Mouse (Mus musculus) forebrain, embryonic 13.5 days (tissue): ENCODE measurements around the gene Prpf31. TPM values are rescaled to one million over a fixed set of nuclear protein-coding genes. Genes with fewer than 3 reads are reported as not detected.
A peak's percentile ranks its signal among the peaks of the same experiment; 100 is the strongest.
"Not testable (repeated sequence)": the region's sequence is repeated elsewhere in the genome, so short reads cannot be mapped to it uniquely, and the experiment has no call there.

Experiments
- ATAC-seq: fragments of 200-750 bp; cut with Nextera tagmentation; 2 replicates; pipeline ENCODE4 v1.8.0; 2017
- H3K27ac ChIP-seq: fragments of 300-500 bp; sonication (generic); 2 replicates; pipeline ENCODE4 v1.5.1; 2015; ENCODE audit warnings: inconsistent platforms, mild to moderate bottlenecking, moderate library complexity
- H3K27me3 ChIP-seq: fragments of 300-500 bp; sonication (generic); 2 replicates; pipeline ENCODE4 v1.6.1; 2015; ENCODE audit warnings: mild to moderate bottlenecking, inconsistent platforms
- H3K36me3 ChIP-seq: fragments of 300-500 bp; sonication (generic); 2 replicates; pipeline ENCODE4 v1.6.1; 2015; ENCODE audit warnings: mild to moderate bottlenecking, inconsistent platforms; ENCODE audit not compliant: poor library complexity, severe bottlenecking
- H3K4me1 ChIP-seq: fragments of 300-500 bp; sonication (generic); 2 replicates; pipeline ENCODE4 v1.6.1; 2015; ENCODE audit warnings: inconsistent platforms
- H3K4me2 ChIP-seq: fragments of 300-500 bp; sonication (generic); 2 replicates; pipeline ENCODE4 v1.6.1; 2015; ENCODE audit warnings: inconsistent platforms, mild to moderate bottlenecking, moderate library complexity
- H3K4me3 ChIP-seq: fragments of 300-500 bp; sonication (generic); 2 replicates; pipeline ENCODE4 v1.5.1; 2015; ENCODE audit warnings: mild to moderate bottlenecking, inconsistent platforms
- H3K9ac ChIP-seq: fragments of 300-500 bp; sonication (generic); 2 replicates; pipeline ENCODE4 v1.6.1; 2015; ENCODE audit warnings: mild to moderate bottlenecking, inconsistent platforms
- H3K9me3 ChIP-seq: fragments of 300-500 bp; sonication (generic); replicated peaks from 2 replicates; pipeline ENCODE4 v1.6.1; 2016; ENCODE audit warnings: inconsistent platforms
- WGBS: fragments of 180-500 bp; shearing (Covaris S2); methylation state at CpG from one replicate; pipeline ENCODE4 v1.1.7; 2015; 5-methylcytosine and 5-hydroxymethylcytosine counted together
- polyA plus RNA-seq: library from polyadenylated mRNA; unstranded; fragments of >200 nt; fragmentation: Nextera tagmentation; extraction: Ambion mirVana; gene quantifications from 2 replicates; pipeline ENCODE4 v1.2.1, GENCODE M21; 2015

The Prpf31 gene
- polyA plus RNA-seq = 134 and 149 TPM in 2 replicates

DNA sequence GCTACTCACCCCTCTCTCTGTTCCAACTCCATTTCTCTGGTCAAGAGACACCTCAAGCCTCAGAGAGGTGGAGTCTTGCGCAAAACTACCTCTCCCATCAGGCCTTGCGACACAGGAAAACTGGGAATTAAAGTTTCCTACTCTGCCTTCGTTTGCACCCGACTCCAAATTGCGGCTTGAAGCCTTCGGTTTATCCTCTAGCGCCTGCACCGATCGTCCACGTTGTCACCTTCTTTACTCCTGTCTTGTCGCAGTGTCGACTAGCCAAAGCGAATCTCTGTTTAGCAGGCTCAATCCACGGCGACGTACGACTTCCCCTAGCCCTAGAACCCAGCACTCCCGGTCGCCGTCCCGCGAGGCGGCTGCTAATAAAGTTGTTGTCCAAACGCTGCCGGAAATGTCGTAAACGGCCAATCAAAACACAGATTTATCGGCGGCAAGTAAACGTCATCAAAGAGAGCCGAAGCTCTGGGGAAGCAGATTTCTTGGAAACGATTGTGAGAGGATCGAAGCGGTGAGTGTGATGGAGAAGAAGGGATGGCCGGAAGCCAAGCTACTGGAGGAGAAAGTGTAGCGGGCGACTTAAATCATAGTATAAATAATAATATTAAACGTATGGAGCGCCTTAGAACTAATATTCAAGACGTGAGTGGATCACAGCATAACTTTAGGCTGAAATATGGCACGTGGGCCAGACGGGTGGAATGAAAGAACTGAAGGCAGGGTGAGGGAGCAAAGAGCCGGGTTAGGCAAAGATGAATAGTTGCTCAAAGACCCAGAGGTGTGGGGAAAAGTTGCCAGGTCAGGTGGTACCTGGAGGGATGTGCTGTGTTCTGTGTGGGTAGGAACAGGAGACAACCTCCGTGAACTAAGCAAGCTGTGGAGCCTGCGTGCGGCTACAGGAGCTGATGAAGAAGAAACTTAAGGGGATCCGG lies at the start of gene Prpf31, which contains the start of gene Tfpt:
TSS of gene Prpf31 (plus strand) at position 443 of the 935 bp plus-strand sequence.
TSS of gene Tfpt (minus strand) at position 387 of the 935 bp plus-strand sequence.
- peaks cover 29% of the 10 kb centered on the region for H3K4me1 ChIP-seq
- H3K36me3 ChIP-seq = peaks cover 41% of the 10 kb centered on the region
- no peaks in the 10 kb centered on the region for H3K9me3 ChIP-seq
- peak within 1 kb of the TSS; percentile 70 for H3K4me3 ChIP-seq
- peak within 1 kb of the TSS; percentile 40 for H3K27ac ChIP-seq
- no peaks in the 10 kb centered on the region for H3K27me3 ChIP-seq
- ATAC-seq = peak; percentile 90
- 2% methylated on average over 47 of the region's 47 CpGs for WGBS
- H3K9ac ChIP-seq = peak within 1 kb of the TSS; percentile 84
- peak within 1 kb of the TSS; percentile 97 for H3K4me2 ChIP-seq

DNA sequence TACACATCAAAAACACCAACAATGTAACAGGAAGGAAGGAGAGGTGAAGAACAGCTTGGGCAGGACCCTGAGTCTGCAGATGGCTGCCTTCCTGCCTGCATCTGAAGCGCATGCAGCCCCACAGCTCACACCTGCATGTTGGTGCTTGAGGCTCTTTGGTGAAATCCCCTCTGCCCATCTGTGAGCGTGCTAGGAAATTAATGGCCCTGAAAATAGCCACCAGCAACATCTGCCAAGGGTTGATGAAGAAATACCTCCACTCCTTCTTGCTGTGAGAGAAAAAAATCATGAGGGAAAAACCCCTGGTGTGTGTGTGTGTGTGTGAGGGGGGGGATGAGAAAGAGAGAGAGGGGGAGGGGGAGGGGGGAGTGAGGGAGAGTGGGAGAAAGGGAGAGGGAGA lies 49.8 kb upstream of the Prpf31 start:
- H3K36me3 ChIP-seq = no peaks in the 10 kb centered on the region
- WGBS = 79% methylated on average over 2 of the region's 2 CpGs
- H3K27ac ChIP-seq = no peak overlapping the region
- no peaks in the 10 kb centered on the region for H3K27me3 ChIP-seq
- no peak overlapping the region for H3K4me3 ChIP-seq
- no peak overlapping the region for H3K4me2 ChIP-seq
- H3K9ac ChIP-seq = no peak overlapping the region
- no peaks in the 10 kb centered on the region for H3K4me1 ChIP-seq
- no peaks in the 10 kb centered on the region for H3K9me3 ChIP-seq
- no peak for ATAC-seq

DNA sequence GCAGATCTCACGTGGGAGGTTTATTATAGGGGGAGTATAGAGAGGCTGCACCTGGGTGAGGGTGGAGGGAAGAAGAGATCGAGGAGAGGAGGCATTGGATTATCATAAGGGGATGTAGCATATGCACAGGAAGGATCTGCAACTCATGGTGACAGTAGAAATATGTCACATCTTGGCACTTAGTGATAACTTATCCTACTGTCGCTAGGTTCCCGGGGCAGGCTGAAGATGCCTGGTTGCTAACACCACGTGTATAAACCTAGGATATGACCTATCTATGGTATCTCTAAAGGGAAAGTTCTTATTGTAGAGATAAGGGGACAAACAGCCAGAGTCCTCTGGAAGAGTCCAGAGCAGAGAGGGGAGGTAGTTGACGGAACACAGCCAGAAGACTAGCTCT lies 44.0 kb upstream of the Prpf31 start:
- no peak for ATAC-seq
- H3K9me3 ChIP-seq = no peaks in the 10 kb centered on the region
- no peak overlapping the region for H3K9ac ChIP-seq
- 17% methylated on average over 6 of the region's 6 CpGs for WGBS
- no peaks in the 10 kb centered on the region for H3K36me3 ChIP-seq
- no peak overlapping the region for H3K4me3 ChIP-seq
- no peaks in the 10 kb centered on the region for H3K4me1 ChIP-seq
- H3K4me2 ChIP-seq = no peak overlapping the region
- H3K27me3 ChIP-seq = no peaks in the 10 kb centered on the region
- no peak overlapping the region for H3K27ac ChIP-seq

DNA sequence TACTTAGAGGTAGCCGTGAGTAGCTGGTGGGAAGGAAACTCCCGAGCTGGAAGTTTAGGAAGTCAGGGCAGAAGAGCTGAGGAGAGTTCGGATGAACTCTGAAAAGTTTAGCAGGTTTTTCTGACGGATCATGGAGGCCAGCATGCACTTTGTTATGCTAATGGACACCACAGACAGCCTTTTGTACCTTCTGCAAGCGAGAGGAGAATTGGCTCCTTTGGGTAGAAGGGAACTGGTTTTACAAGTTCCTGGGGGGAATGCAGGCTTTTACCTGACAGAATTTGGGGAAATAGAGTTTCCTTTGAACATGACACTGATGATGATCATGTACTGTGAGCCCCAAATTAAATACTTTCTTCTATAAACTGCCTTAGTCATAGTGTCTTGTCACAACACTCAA lies 43.5 kb upstream of the Prpf31 start:
- Histone ChIP-seq H3K27me3 (no peaks in the 10 kb centered on the region), H3K9me3 (no peaks in the 10 kb centered on the region), H3K4me1 (no peaks in the 10 kb centered on the region), H3K4me2 (no peak overlapping the region), H3K9ac (no peak overlapping the region), H3K4me3 (no peak overlapping the region), H3K36me3 (no peaks in the 10 kb centered on the region), H3K27ac (no peak overlapping the region)
- no peak for ATAC-seq
- WGBS = 2% methylated on average over 5 of the region's 5 CpGs

DNA sequence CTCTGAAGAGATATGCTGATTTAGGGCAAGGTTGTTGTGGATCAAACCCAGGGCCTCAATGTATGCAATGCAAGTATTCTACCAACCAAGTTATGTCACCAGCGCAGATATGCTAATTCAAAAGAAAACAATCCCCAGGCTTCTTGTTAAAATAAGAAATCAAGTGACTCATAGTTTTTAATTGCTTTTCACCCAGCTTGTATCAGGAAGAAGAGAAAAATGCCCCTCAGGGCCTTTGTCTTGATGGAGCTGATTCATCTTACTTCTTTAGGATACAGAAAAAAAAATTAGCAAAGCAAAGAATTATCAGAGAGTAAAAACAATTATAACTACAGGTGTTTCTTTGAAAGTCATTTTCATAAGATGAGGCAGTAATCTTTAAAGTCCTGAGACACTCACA lies 42.5 kb upstream of the Prpf31 start:
- H3K27me3 ChIP-seq = no peaks in the 10 kb centered on the region
- H3K4me1 ChIP-seq = no peaks in the 10 kb centered on the region
- H3K36me3 ChIP-seq = no peaks in the 10 kb centered on the region
- no peaks in the 10 kb centered on the region for H3K9me3 ChIP-seq
- no peak overlapping the region for H3K9ac ChIP-seq
- no peak for ATAC-seq
- 72% methylated on average over 1 of the region's 1 CpGs for WGBS
- H3K4me2 ChIP-seq = no peak overlapping the region
- H3K27ac ChIP-seq = no peak overlapping the region
- no peak overlapping the region for H3K4me3 ChIP-seq

DNA sequence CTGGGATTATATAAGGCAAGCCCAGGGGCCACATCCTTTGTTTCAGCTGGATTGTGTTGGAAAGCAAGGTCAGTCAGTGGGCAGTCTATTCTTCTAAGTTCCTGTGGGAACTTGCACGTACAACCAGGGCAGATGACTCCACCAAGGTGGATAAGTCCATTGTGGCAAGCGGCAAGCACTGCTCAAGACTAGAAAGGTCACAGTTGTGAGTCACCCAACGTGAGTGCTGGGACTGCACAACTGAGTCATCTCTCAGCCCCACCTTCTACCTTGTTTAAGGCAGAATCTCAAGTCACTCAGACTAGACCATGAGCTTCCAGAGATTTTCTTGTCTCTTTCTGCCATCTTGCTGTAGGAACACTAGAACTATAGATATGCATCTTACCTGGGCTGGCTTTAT lies 39.2 kb upstream of the Prpf31 start:
- Histone ChIP-seq H3K4me1 (no peaks in the 10 kb centered on the region), H3K4me3 (no peak overlapping the region), H3K4me2 (no peak overlapping the region), H3K9me3 (no peaks in the 10 kb centered on the region), H3K36me3 (no peaks in the 10 kb centered on the region), H3K27me3 (no peaks in the 10 kb centered on the region), H3K27ac (no peak overlapping the region), H3K9ac (no peak overlapping the region)
- no peak for ATAC-seq
- WGBS = 80% methylated on average over 3 of the region's 3 CpGs

DNA sequence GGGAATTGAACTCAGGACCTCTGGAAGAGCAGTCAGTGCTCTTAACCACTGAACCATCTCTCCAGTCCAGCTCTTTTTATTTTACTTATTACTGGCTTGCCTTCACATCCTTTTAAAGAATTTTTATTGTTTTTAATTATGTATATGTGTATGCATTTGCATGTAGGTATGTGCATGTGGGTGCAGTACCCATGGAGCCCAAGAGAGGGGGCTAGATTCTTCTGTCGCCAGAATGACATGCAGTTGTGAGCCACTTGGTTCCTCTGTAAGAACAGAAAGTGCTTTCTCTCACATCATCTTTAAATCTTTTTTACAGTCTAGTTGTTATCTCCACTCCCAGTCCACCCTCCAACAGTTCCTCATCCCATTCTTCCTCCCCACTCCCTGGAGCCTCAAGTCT lies 38.3 kb upstream of the Prpf31 start:
- ATAC-seq = no peak
- 67% methylated on average over 1 of the region's 1 CpGs for WGBS

DNA sequence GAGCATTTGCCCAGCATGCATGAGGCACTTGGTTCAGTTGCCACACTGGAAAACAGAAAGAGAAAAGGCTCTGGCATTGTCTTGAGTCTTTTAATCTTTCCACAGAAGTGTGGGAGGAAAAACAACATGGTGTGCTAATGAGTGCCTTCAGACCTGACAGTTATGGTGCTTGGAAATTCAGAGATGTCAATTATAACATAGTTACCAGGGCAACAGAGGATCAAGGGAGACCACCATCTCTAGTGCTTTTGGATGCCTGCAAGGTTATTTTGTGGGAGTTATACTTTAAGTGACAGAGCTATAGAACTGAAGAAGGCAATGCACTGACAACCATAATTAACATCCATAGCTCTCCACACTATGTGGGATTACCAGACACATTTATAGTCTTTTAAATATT lies 35.9 kb upstream of the Prpf31 start:
- H3K27ac ChIP-seq = no peak overlapping the region
- H3K4me1 ChIP-seq = no peaks in the 10 kb centered on the region
- H3K9me3 ChIP-seq = no peaks in the 10 kb centered on the region
- H3K9ac ChIP-seq = no peak overlapping the region
- H3K4me3 ChIP-seq = no peak overlapping the region
- ATAC-seq = no peak
- H3K27me3 ChIP-seq = no peaks in the 10 kb centered on the region
- H3K4me2 ChIP-seq = no peak overlapping the region
- H3K36me3 ChIP-seq = no peaks in the 10 kb centered on the region

More for the DNA sequence above, 38.3 kb upstream of the Prpf31 start:
- H3K4me1 ChIP-seq = no peaks in the 10 kb centered on the region
- no peaks in the 10 kb centered on the region for H3K27me3 ChIP-seq
- H3K4me3 ChIP-seq = no peak overlapping the region
- no peaks in the 10 kb centered on the region for H3K9me3 ChIP-seq
- no peak overlapping the region for H3K9ac ChIP-seq
- H3K4me2 ChIP-seq = no peak overlapping the region
- no peaks in the 10 kb centered on the region for H3K36me3 ChIP-seq
- no peak overlapping the region for H3K27ac ChIP-seq

DNA sequence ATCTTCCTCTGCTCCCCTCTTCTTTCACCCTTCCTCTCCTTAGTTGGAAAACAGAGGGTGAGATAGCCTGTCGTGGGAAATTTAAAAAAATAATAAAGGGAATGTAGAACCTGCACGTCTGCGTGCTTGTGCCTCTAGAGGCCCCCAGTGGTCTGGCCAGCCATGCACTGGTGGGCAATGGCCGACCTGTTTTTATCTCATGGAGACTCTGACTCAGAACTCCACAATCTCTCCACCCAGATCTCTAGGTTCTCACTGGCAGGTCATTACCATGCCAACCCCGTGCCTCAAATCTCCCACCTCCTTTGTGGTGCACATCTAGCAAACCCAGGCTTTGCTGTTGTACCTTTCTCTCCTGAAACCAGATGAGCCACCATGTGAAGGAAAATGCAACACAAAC lies 35.1 kb upstream of the Prpf31 start:
- no peak for ATAC-seq
- Histone ChIP-seq H3K27ac (no peak overlapping the region), H3K4me3 (no peak overlapping the region), H3K4me1 (no peaks in the 10 kb centered on the region), H3K27me3 (no peaks in the 10 kb centered on the region), H3K36me3 (no peaks in the 10 kb centered on the region), H3K9ac (no peak overlapping the region), H3K4me2 (peak overlapping the region; percentile 18; the same call in 1 of the 2 replicates), H3K9me3 (no peaks in the 10 kb centered on the region)
- WGBS = 34% methylated on average over 5 of the region's 5 CpGs

DNA sequence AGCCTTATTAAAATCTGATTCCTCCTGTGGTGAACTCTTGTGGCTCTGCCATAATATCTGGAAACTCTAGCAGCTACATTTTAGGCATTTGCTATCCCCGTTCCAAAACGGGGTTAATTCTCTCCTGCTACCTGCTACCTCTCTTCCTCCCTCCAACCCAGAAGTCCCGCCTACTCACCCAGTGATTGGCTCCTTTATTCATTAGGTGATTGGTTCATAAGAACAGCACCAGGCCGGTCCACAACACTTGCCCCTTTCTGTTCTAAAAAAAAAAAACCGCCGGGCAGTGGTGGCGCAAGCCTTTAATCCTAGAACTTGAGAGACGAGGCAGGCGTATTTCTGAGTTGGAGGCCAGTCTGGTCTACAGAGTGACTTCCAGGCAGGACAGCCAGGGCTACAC lies 34.6 kb upstream of the Prpf31 start:
- H3K27me3 ChIP-seq = no peaks in the 10 kb centered on the region
- no peak for ATAC-seq
- peak overlapping the region; percentile 18; the same call in 1 of the 2 replicates for H3K4me2 ChIP-seq
- no peak overlapping the region for H3K27ac ChIP-seq
- H3K9me3 ChIP-seq = no peaks in the 10 kb centered on the region
- no peak overlapping the region for H3K9ac ChIP-seq
- H3K4me3 ChIP-seq = no peak overlapping the region
- H3K36me3 ChIP-seq = no peaks in the 10 kb centered on the region
- 21% methylated on average over 9 of the region's 9 CpGs for WGBS
- no peaks in the 10 kb centered on the region for H3K4me1 ChIP-seq

DNA sequence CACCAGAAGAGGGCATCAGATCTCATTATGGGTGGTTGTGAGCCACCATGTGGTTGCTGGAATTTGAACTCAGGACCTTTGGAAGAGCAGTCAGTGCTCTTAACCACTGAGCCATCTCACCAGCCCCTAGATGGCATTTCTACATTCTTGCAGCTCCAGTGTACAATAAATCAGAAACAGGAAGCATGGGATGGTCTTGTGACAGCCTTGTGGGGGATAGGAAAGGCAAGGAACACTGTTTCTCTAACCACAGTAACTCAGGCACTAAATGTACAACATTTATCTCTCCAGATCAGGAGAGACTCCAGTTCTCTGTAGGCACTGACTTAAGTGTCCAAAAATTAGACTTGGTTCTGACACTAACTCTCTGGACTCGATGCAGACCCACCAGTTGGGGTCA lies 32.0 kb upstream of the Prpf31 start:
- H3K4me2 ChIP-seq, H3K27me3 ChIP-seq, H3K27ac ChIP-seq, H3K4me3 ChIP-seq, ATAC-seq, H3K9ac ChIP-seq, H3K36me3 ChIP-seq, H3K9me3 ChIP-seq, H3K4me1 ChIP-seq: not testable (repeated sequence)
- 65% methylated on average over 1 of the region's 1 CpGs for WGBS

DNA sequence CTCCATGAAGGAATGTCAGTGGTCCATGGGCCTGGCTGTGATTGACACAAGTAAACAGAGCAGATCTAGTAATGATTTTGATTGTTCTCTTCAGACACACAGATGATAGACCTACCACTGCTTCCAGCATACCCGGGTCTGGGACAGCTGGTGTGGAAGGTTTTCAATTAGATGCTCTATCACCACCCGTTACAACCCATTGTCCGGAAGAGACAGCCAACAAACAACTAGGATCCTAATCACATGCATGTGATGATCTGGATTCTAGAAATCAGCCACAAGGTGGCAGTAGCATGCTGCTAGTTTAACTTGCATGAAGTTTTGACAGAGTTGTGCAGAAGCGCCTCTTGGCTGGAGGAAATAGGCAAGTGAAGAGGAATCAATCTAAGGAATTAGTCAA lies 28.7 kb upstream of the Prpf31 start:
- H3K4me3 ChIP-seq = no peak overlapping the region
- no peaks in the 10 kb centered on the region for H3K27me3 ChIP-seq
- 9% methylated on average over 4 of the region's 4 CpGs for WGBS
- no peak overlapping the region for H3K27ac ChIP-seq
- H3K36me3 ChIP-seq = no peaks in the 10 kb centered on the region
- ATAC-seq = 0 out of 2 replicates have a peak, but pooled peaks have one; percentile 51
- H3K4me1 ChIP-seq = no peaks in the 10 kb centered on the region
- no peak overlapping the region for H3K4me2 ChIP-seq
- H3K9me3 ChIP-seq = no peaks in the 10 kb centered on the region
- H3K9ac ChIP-seq = no peak overlapping the region
